Mouse (Mus musculus): Measurements from ENCODE around the gene Oprm1. TPM values are rescaled to one million over a fixed set of nuclear protein-coding genes. Genes with fewer than 3 reads are reported as not detected.
"Not testable (repeated sequence)": the region's sequence is repeated elsewhere in the genome, so short reads cannot be mapped to it uniquely, and the experiment has no call there.

Gene Oprm1
- polyA plus RNA-seq, 1 experiment from 2014 or later, result 0.82 TPM

GRCm38 (mm10) chr10:6987399-6988098 lies 229.2 kb downstream of the Oprm1 start:
- Histone ChIP-seq H3K9ac (replicated peaks) (no peak overlapping the region), H3K27me3 (no peaks in the 10 kb centered on the region), H3K27ac (no peak overlapping the region), H3K9me3 (no peaks in the 10 kb centered on the region), H3K4me1 (replicated peaks) (no peaks in the 10 kb centered on the region), H3K36me3 (no peaks in the 10 kb centered on the region), H3K4me2 (replicated peaks) (no peak overlapping the region), H3K4me3 (replicated peaks) (no peak overlapping the region)
- WGBS, result 78% methylated on average over 4 of the region's 4 CpGs
- no peak for ATAC-seq

- no peak overlapping the region for H3K4me2 ChIP-seq (replicated peaks)
- 98% methylated on average over 1 of the region's 1 CpGs for WGBS
- no peaks in the 10 kb centered on the region for H3K36me3 ChIP-seq
- no peak overlapping the region for H3K27ac ChIP-seq
- H3K4me1 ChIP-seq (replicated peaks), result no peaks in the 10 kb centered on the region
- H3K9me3 ChIP-seq, result no peaks in the 10 kb centered on the region
- no peak overlapping the region for H3K9ac ChIP-seq (replicated peaks)
- H3K4me3 ChIP-seq (replicated peaks), result no peak overlapping the region
- H3K27me3 ChIP-seq, result no peaks in the 10 kb centered on the region
- no peak for ATAC-seq
These were observed 230.2 kb downstream of the Oprm1 start for GRCm38 (mm10) chr10:6988555-6988954.

GRCm38 (mm10) chr10:6996895-6997294 lies 238.6 kb downstream of the Oprm1 start:
- Histone ChIP-seq H3K4me3 (replicated peaks) (no peak overlapping the region), H3K27me3 (no peaks in the 10 kb centered on the region), H3K4me2 (replicated peaks) (no peak overlapping the region), H3K9me3 (no peaks in the 10 kb centered on the region), H3K4me1 (replicated peaks) (no peaks in the 10 kb centered on the region), H3K27ac (no peak overlapping the region), H3K36me3 (no peaks in the 10 kb centered on the region), H3K9ac (replicated peaks) (no peak overlapping the region)
- ATAC-seq, result no peak
- WGBS, result 88% methylated on average over 3 of the region's 3 CpGs

GRCm38 (mm10) chr10:6998576-6999250 lies 240.4 kb downstream of the Oprm1 start:
- 94% methylated on average over 4 of the region's 4 CpGs for WGBS
- no peak overlapping the region for H3K27ac ChIP-seq

GRCm38 (mm10) chr10:6999355-6999754 lies 241.0 kb downstream of the Oprm1 start:
- H3K9me3 ChIP-seq, result no peaks in the 10 kb centered on the region
- no peaks in the 10 kb centered on the region for H3K4me1 ChIP-seq (replicated peaks)
- no peak overlapping the region for H3K4me2 ChIP-seq (replicated peaks)
- H3K27me3 ChIP-seq, result no peaks in the 10 kb centered on the region
- no peak for ATAC-seq
- WGBS, result 85% methylated on average over 3 of the region's 3 CpGs
- H3K9ac ChIP-seq (replicated peaks), result no peak overlapping the region
- no peak overlapping the region for H3K27ac ChIP-seq
- H3K36me3 ChIP-seq, result no peaks in the 10 kb centered on the region
- no peak overlapping the region for H3K4me3 ChIP-seq (replicated peaks)

More at GRCm38 (mm10) chr10:6998576-6999250, 240.4 kb downstream of the Oprm1 start:
- Histone ChIP-seq H3K9ac (replicated peaks) (no peak overlapping the region), H3K9me3 (no peaks in the 10 kb centered on the region), H3K4me3 (replicated peaks) (no peak overlapping the region), H3K4me2 (replicated peaks) (no peak overlapping the region), H3K27me3 (no peaks in the 10 kb centered on the region), H3K4me1 (replicated peaks) (no peaks in the 10 kb centered on the region), H3K36me3 (no peaks in the 10 kb centered on the region)
- no peak for ATAC-seq

- not testable (repeated sequence) for H3K9ac ChIP-seq (replicated peaks); H3K4me3 ChIP-seq (replicated peaks); H3K4me1 ChIP-seq (replicated peaks); H3K36me3 ChIP-seq; H3K9me3 ChIP-seq; H3K27ac ChIP-seq; ATAC-seq; H3K27me3 ChIP-seq; H3K4me2 ChIP-seq (replicated peaks)
These were observed 245.6 kb downstream of the Oprm1 start for GRCm38 (mm10) chr10:7003898-7004297.

- no peak for ATAC-seq
- Histone ChIP-seq H3K9me3 (no peaks in the 10 kb centered on the region), H3K9ac (replicated peaks) (no peak overlapping the region), H3K27me3 (no peaks in the 10 kb centered on the region), H3K27ac (no peak overlapping the region), H3K36me3 (no peaks in the 10 kb centered on the region), H3K4me2 (replicated peaks) (no peak overlapping the region), H3K4me3 (replicated peaks) (no peak overlapping the region), H3K4me1 (replicated peaks) (no peaks in the 10 kb centered on the region)
- 55% methylated on average over 5 of the region's 5 CpGs for WGBS
These were observed 246.8 kb downstream of the Oprm1 start for GRCm38 (mm10) chr10:7004980-7005538.

GRCm38 (mm10) chr10:7010543-7010942 lies 252.2 kb downstream of the Oprm1 start:
- Histone ChIP-seq H3K4me1 (replicated peaks) (no peaks in the 10 kb centered on the region), H3K27me3 (no peaks in the 10 kb centered on the region), H3K4me2 (replicated peaks) (no peak overlapping the region), H3K4me3 (replicated peaks) (no peak overlapping the region), H3K9ac (replicated peaks) (no peak overlapping the region), H3K27ac (no peak overlapping the region), H3K36me3 (no peaks in the 10 kb centered on the region), H3K9me3 (no peaks in the 10 kb centered on the region)
- ATAC-seq, result no peak
- WGBS, result 87% methylated on average over 8 of the region's 8 CpGs

- WGBS, result 52% methylated on average over 1 of the region's 1 CpGs
These were observed 256.9 kb downstream of the Oprm1 start for GRCm38 (mm10) chr10:7015199-7015598.

GRCm38 (mm10) chr10:7019781-7020386 lies 261.6 kb downstream of the Oprm1 start:
- Histone ChIP-seq H3K27me3 (no peaks in the 10 kb centered on the region), H3K4me2 (replicated peaks) (no peak overlapping the region), H3K27ac (no peak overlapping the region), H3K9me3 (no peaks in the 10 kb centered on the region), H3K36me3 (no peaks in the 10 kb centered on the region), H3K9ac (replicated peaks) (no peak overlapping the region), H3K4me3 (replicated peaks) (no peak overlapping the region), H3K4me1 (replicated peaks) (no peaks in the 10 kb centered on the region)
- WGBS, result 83% methylated on average over 7 of the region's 7 CpGs
- no peak for ATAC-seq

More at GRCm38 (mm10) chr10:7015199-7015598, 256.9 kb downstream of the Oprm1 start:
- Histone ChIP-seq H3K4me2 (replicated peaks) (no peak overlapping the region), H3K9me3 (no peaks in the 10 kb centered on the region), H3K9ac (replicated peaks) (no peak overlapping the region), H3K4me1 (replicated peaks) (no peaks in the 10 kb centered on the region), H3K27me3 (no peaks in the 10 kb centered on the region), H3K27ac (no peak overlapping the region), H3K4me3 (replicated peaks) (no peak overlapping the region), H3K36me3 (no peaks in the 10 kb centered on the region)
- no peak for ATAC-seq

GRCm38 (mm10) chr10:7020551-7020950 lies 262.2 kb downstream of the Oprm1 start:
- 92% methylated on average over 9 of the region's 9 CpGs for WGBS

GRCm38 (mm10) chr10:7025028-7025427 lies 266.7 kb downstream of the Oprm1 start:
- H3K9ac ChIP-seq (replicated peaks), result no peak overlapping the region
- no peak overlapping the region for H3K4me3 ChIP-seq (replicated peaks)
- 70% methylated on average over 1 of the region's 1 CpGs for WGBS
- H3K4me1 ChIP-seq (replicated peaks), result no peaks in the 10 kb centered on the region
- no peak for ATAC-seq
- no peak overlapping the region for H3K27ac ChIP-seq
- no peak overlapping the region for H3K4me2 ChIP-seq (replicated peaks)
- no peaks in the 10 kb centered on the region for H3K27me3 ChIP-seq
- H3K9me3 ChIP-seq, result no peaks in the 10 kb centered on the region
- H3K36me3 ChIP-seq, result no peaks in the 10 kb centered on the region

More at GRCm38 (mm10) chr10:7020551-7020950, 262.2 kb downstream of the Oprm1 start:
- ATAC-seq, result no peak
- Histone ChIP-seq H3K4me2 (replicated peaks) (no peak overlapping the region), H3K27ac (no peak overlapping the region), H3K4me3 (replicated peaks) (no peak overlapping the region), H3K27me3 (no peaks in the 10 kb centered on the region), H3K36me3 (no peaks in the 10 kb centered on the region), H3K9ac (replicated peaks) (no peak overlapping the region), H3K9me3 (no peaks in the 10 kb centered on the region), H3K4me1 (replicated peaks) (no peaks in the 10 kb centered on the region)
